Mouse (Mus musculus): Measurements from ENCODE around the gene Pmel. TPM values are rescaled to one million over a fixed set of nuclear protein-coding genes. Genes with fewer than 3 reads are reported as not detected.

Gene Pmel
- total and polyA plus RNA-seq, 3 experiments: 0.15 to 0.45 TPM; not detected in 1

DNA sequence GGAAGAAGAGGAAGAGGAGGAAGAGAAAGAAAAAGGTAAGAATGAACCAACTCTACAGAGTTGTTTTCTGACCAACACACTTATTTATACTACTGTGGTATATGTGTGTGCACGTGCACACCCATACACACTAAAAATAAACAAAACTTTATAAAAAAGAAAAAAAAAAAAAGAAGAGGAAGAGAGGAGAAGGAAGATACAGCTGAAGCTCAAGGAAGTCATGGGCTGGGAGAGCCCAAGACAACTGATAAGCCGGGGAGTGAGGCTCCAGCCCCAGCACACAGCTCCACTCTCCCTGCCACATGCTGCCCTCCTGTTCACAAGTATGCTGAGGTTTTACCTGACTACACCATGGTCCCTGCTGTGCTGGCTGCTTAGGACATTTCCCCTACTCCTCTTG is 36.3 kb downstream of the Pmel start (continued):
- TF ChIP-seq ZKSCAN1 (IDR thresholded peaks at IDR 0.05; ENCODE audit: low read depth, low read length) (no peak), KAT2A (conservative IDR thresholded peaks at IDR 0.05; ENCODE audit: low read depth, low read length) (no peak), ZC3H11A (IDR thresholded peaks at IDR 0.05; ENCODE audit: low read depth, low read length) (no peak), RCOR1 (IDR thresholded peaks at IDR 0.05; ENCODE audit: low read depth, low read length) (no peak; the same call in 1 of the 2 replicates), USF1 (IDR thresholded peaks at IDR 0.05; ENCODE audit: low read depth, low read length) (0 out of 2 replicates have a peak, but pooled peaks have one; percentile 23), ZMIZ1 (IDR thresholded peaks at IDR 0.05; ENCODE audit: low read depth, low read length) (no peak), EP300 (IDR thresholded peaks at IDR 0.05; ENCODE audit: low read depth in 1 of 2, low read length in 2 of 2) (peak; percentile 55 to 65; a peak in 1 of 4 replicates), TCF12 (IDR thresholded peaks at IDR 0.05; ENCODE audit: low read depth, low read length) (peak; percentile 66), POLR2A (IDR thresholded peaks at IDR 0.05; ENCODE audit: control insufficient read depth in 1 of 2, insufficient read depth in 1 of 2, low read depth in 1 of 2, low read length in 2 of 2, poor library complexity in 1 of 2) (peak in 1 of 2 experiments; percentile 58; a peak in 2 of 4 replicates), HCFC1 (IDR thresholded peaks at IDR 0.05; ENCODE audit: low read depth, low read length) (peak; percentile 48; the same call in 1 of the 2 replicates), USF2 (IDR thresholded peaks at IDR 0.05; ENCODE audit: borderline replicate concordance in 1 of 2, insufficient read depth in 1 of 2, low read depth in 1 of 2, low read length in 2 of 2) (no peak), NRF1 (IDR thresholded peaks at IDR 0.05; ENCODE audit: insufficient read depth, low read depth, low read length, poor library complexity, severe bottlenecking) (no peak), BHLHE40 (IDR thresholded peaks at IDR 0.05; ENCODE audit: borderline replicate concordance, low read depth, low read length) (peak; percentile 91), E2F4 (IDR thresholded peaks at IDR 0.05; ENCODE audit: borderline replicate concordance, low read depth, low read length) (no peak), CHD2 (IDR thresholded peaks at IDR 0.05; ENCODE audit: low read length) (0 out of 2 replicates have a peak, but pooled peaks have one; percentile 7), SMC3 (IDR thresholded peaks at IDR 0.05; ENCODE audit: low read depth, low read length) (no peak), ELF1 (IDR thresholded peaks at IDR 0.05; ENCODE audit: low read depth, low read length) (peak; percentile 57), MYB (IDR thresholded peaks at IDR 0.05; ENCODE audit: low read depth, low read length) (no peak), NELFE (IDR thresholded peaks at IDR 0.05; ENCODE audit: low read depth, low read length) (peak; percentile 38; the same call in 1 of the 2 replicates)

DNA sequence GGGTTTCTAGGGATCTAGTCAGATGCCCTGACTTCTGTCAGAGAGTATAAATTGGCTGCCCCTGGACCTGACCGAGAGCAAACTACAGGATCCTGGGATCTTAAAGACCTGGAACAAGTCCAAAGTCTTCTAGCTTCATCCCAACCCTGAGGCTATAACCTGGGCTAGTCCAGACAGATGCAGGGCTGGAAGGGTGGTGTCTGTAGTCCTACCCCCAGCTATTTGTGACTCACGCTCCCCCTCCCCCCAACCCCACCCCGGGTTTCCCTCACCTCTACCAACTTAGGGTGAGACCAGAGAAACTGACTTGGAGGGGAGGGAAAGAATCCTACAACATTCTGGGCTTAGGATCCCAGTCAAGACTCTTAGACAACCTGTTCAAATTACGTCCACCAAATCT is 38.6 kb downstream of the Pmel start:
- Histone ChIP-seq H3K4me3 (ENCODE audit: control insufficient read depth in 1 of 2, insufficient read depth in 1 of 2, low read depth in 2 of 2, low read length in 2 of 2) (peak overlapping the region; percentile 73 to 81), H3K4me1 (ENCODE audit: control insufficient read depth in 1 of 2, insufficient read depth in 2 of 2, low read length in 2 of 2) (peaks cover 0 to 21% of the 10 kb centered on the region in 2 experiments), H3K79me2 (ENCODE audit: control insufficient read depth, insufficient read depth, low read length, poor library complexity) (no peaks in the 10 kb centered on the region; the same call in 1 of the 2 replicates), H3K36me3 (ENCODE audit: control insufficient read depth in 1 of 2, insufficient read depth in 2 of 2, low read length in 2 of 2) (peaks cover 0 to 10% of the 10 kb centered on the region in 2 experiments; a peak in 2 of 4 replicates), H3K9me3 (replicated peaks; ENCODE audit: insufficient read depth, low read length) (no peaks in the 10 kb centered on the region), H3K9ac (ENCODE audit: control insufficient read depth, low read depth, low read length, poor library complexity, severe bottlenecking) (peak overlapping the region; percentile 66), H3K27me3 (ENCODE audit: control insufficient read depth in 1 of 2, insufficient read depth in 2 of 2, low read length in 2 of 2) (no peaks in the 10 kb centered on the region), H3K27ac (ENCODE audit: control insufficient read depth, low read depth, low read length) (no peak overlapping the region; the same call in 1 of the 2 replicates)
- TF ChIP-seq ZC3H11A (IDR thresholded peaks at IDR 0.05; ENCODE audit: low read depth, low read length) (no peak), POLR2A (IDR thresholded peaks at IDR 0.05; ENCODE audit: control insufficient read depth in 1 of 2, insufficient read depth in 1 of 2, low read depth in 1 of 2, low read length in 2 of 2, poor library complexity in 1 of 2) (peak in 1 of 2 experiments; percentile 44; a peak in 1 of 4 replicates), NELFE (IDR thresholded peaks at IDR 0.05; ENCODE audit: low read depth, low read length) (peak; percentile 21; the same call in 1 of the 2 replicates), MYB (IDR thresholded peaks at IDR 0.05; ENCODE audit: low read depth, low read length) (no peak)
- peak; percentile 34 for DNase-seq (ENCODE audit: low read depth, low spot score)
